Mouse (Mus musculus): ENCODE data around the gene Atp6v0e. TPM values are rescaled to one million over a fixed set of nuclear protein-coding genes. Genes with fewer than 3 reads are reported as not detected.

Gene Atp6v0e
- polyA plus RNA-seq, 1 experiment from 2014 or later: 99.8 TPM

- no peak overlapping the region for H3K4me2 ChIP-seq (ENCODE audit: low read length)
- peaks cover 4% of the 10 kb centered on the region; the same call in 1 of the 2 replicates for H3K36me3 ChIP-seq (ENCODE audit: control insufficient read depth, insufficient read depth, low read length)
- ATAC-seq: no peak
- H3K27ac ChIP-seq (ENCODE audit: low read depth, low read length): 0 out of 2 replicates have a peak overlapping the region, but pooled peaks have one; percentile 11
- WGBS: 85% methylated on average over 5 of the region's 5 CpGs
- H3K27me3 ChIP-seq (replicated peaks; ENCODE audit: control insufficient read depth, insufficient read depth, low read length): no peaks in the 10 kb centered on the region
- H3K4me3 ChIP-seq (ENCODE audit: low read length): no peak overlapping the region
- H3K9ac ChIP-seq (ENCODE audit: low read depth, low read length): no peak overlapping the region
- H3K4me1 ChIP-seq (ENCODE audit: control insufficient read depth, insufficient read depth, low read depth, low read length): peaks cover 19% of the 10 kb centered on the region
- no peaks in the 10 kb centered on the region for H3K9me3 ChIP-seq (ENCODE audit: control insufficient read depth, low read length)
Observed at GRCm38 (mm10) chr17:26690236-26690635, 27.2 kb downstream of the Atp6v0e start.

- whole genome bisulfite sequencing: 80% methylated on average over 7 of the region's 7 CpGs
- H3K9me3 ChIP-seq (ENCODE audit: control insufficient read depth, low read length): no peaks in the 10 kb centered on the region
- no peak overlapping the region for H3K4me3 ChIP-seq (ENCODE audit: low read length)
- ATAC-seq: no peak
- H3K9ac ChIP-seq (ENCODE audit: low read depth, low read length): no peak overlapping the region
- no peaks in the 10 kb centered on the region for H3K27me3 ChIP-seq (replicated peaks; ENCODE audit: control insufficient read depth, insufficient read depth, low read length)
- H3K4me2 ChIP-seq (ENCODE audit: low read length): no peak overlapping the region
- H3K4me1 ChIP-seq (ENCODE audit: control insufficient read depth, insufficient read depth, low read depth, low read length): peaks cover 19% of the 10 kb centered on the region
- no peak overlapping the region for H3K27ac ChIP-seq (ENCODE audit: low read depth, low read length)
- H3K36me3 ChIP-seq (ENCODE audit: control insufficient read depth, insufficient read depth, low read length): 0 out of 2 replicates have a peak, but pooled peaks cover 4% of the 10 kb centered on the region
Observed at GRCm38 (mm10) chr17:26691110-26691509, 28.1 kb downstream of the Atp6v0e start.

- 86% methylated on average over 7 of the region's 7 CpGs for WGBS
Observed at GRCm38 (mm10) chr17:26693424-26693823, 30.4 kb downstream of the Atp6v0e start.

GRCm38 (mm10) chr17:26694171-26694570 lies 31.1 kb downstream of the Atp6v0e start:
- ATAC-seq: no peak
- 72% methylated on average over 7 of the region's 7 CpGs for WGBS

More at GRCm38 (mm10) chr17:26693424-26693823, 30.4 kb downstream of the Atp6v0e start:
- H3K27ac ChIP-seq (ENCODE audit: low read depth, low read length): no peak overlapping the region
- no peak overlapping the region for H3K4me3 ChIP-seq (ENCODE audit: low read length)
- H3K4me2 ChIP-seq (ENCODE audit: low read length): no peak overlapping the region
- ATAC-seq: no peak
- H3K4me1 ChIP-seq (ENCODE audit: control insufficient read depth, insufficient read depth, low read depth, low read length): peaks cover 17% of the 10 kb centered on the region
- no peak overlapping the region for H3K9ac ChIP-seq (ENCODE audit: low read depth, low read length)
- H3K36me3 ChIP-seq (ENCODE audit: control insufficient read depth, insufficient read depth, low read length): peaks cover 13% of the 10 kb centered on the region; the same call in 1 of the 2 replicates
- no peaks in the 10 kb centered on the region for H3K9me3 ChIP-seq (ENCODE audit: control insufficient read depth, low read length)
- H3K27me3 ChIP-seq (replicated peaks; ENCODE audit: control insufficient read depth, insufficient read depth, low read length): no peaks in the 10 kb centered on the region

GRCm38 (mm10) chr17:26695193-26695592 lies 32.2 kb downstream of the Atp6v0e start:
- Histone ChIP-seq H3K9me3 (ENCODE audit: control insufficient read depth, low read length) (no peaks in the 10 kb centered on the region), H3K4me3 (ENCODE audit: low read length) (no peak overlapping the region), H3K36me3 (ENCODE audit: control insufficient read depth, insufficient read depth, low read length) (peaks cover 28% of the 10 kb centered on the region), H3K4me2 (ENCODE audit: low read length) (no peak overlapping the region), H3K27ac (ENCODE audit: low read depth, low read length) (no peak overlapping the region), H3K9ac (ENCODE audit: low read depth, low read length) (no peak overlapping the region), H3K4me1 (ENCODE audit: control insufficient read depth, insufficient read depth, low read depth, low read length) (peaks cover 4% of the 10 kb centered on the region), H3K27me3 (replicated peaks; ENCODE audit: control insufficient read depth, insufficient read depth, low read length) (no peaks in the 10 kb centered on the region)
- WGBS: 94% methylated on average over 3 of the region's 3 CpGs
- no peak for ATAC-seq

More at GRCm38 (mm10) chr17:26694171-26694570, 31.1 kb downstream of the Atp6v0e start:
- Histone ChIP-seq H3K27me3 (replicated peaks; ENCODE audit: control insufficient read depth, insufficient read depth, low read length) (no peaks in the 10 kb centered on the region), H3K4me3 (ENCODE audit: low read length) (no peak overlapping the region), H3K36me3 (ENCODE audit: control insufficient read depth, insufficient read depth, low read length) (peaks cover 20% of the 10 kb centered on the region), H3K9ac (ENCODE audit: low read depth, low read length) (no peak overlapping the region), H3K4me1 (ENCODE audit: control insufficient read depth, insufficient read depth, low read depth, low read length) (peaks cover 13% of the 10 kb centered on the region), H3K4me2 (ENCODE audit: low read length) (no peak overlapping the region), H3K27ac (ENCODE audit: low read depth, low read length) (no peak overlapping the region), H3K9me3 (ENCODE audit: control insufficient read depth, low read length) (no peaks in the 10 kb centered on the region)

- Histone ChIP-seq H3K4me1 (ENCODE audit: control insufficient read depth, insufficient read depth, low read depth, low read length) (no peaks in the 10 kb centered on the region; the same call in 1 of the 2 replicates), H3K9me3 (ENCODE audit: control insufficient read depth, low read length) (no peaks in the 10 kb centered on the region), H3K36me3 (ENCODE audit: control insufficient read depth, insufficient read depth, low read length) (peaks cover 30% of the 10 kb centered on the region), H3K9ac (ENCODE audit: low read depth, low read length) (no peak overlapping the region), H3K27me3 (replicated peaks; ENCODE audit: control insufficient read depth, insufficient read depth, low read length) (no peaks in the 10 kb centered on the region), H3K4me2 (ENCODE audit: low read length) (no peak overlapping the region), H3K4me3 (ENCODE audit: low read length) (no peak overlapping the region), H3K27ac (ENCODE audit: low read depth, low read length) (no peak overlapping the region)
- no peak for ATAC-seq
- 85% methylated on average over 5 of the region's 5 CpGs for WGBS
Observed at GRCm38 (mm10) chr17:26698846-26699245, 35.8 kb downstream of the Atp6v0e start.

GRCm38 (mm10) chr17:26699819-26700616 lies 37.0 kb downstream of the Atp6v0e start:
- 96% methylated on average over 10 of the region's 10 CpGs for WGBS
- ATAC-seq: no peak
- peaks cover 30% of the 10 kb centered on the region for H3K36me3 ChIP-seq (ENCODE audit: control insufficient read depth, insufficient read depth, low read length)

GRCm38 (mm10) chr17:26701565-26701964 lies 38.5 kb downstream of the Atp6v0e start:
- Histone ChIP-seq H3K27me3 (replicated peaks; ENCODE audit: control insufficient read depth, insufficient read depth, low read length) (no peaks in the 10 kb centered on the region), H3K27ac (ENCODE audit: low read depth, low read length) (no peak overlapping the region), H3K9ac (ENCODE audit: low read depth, low read length) (no peak overlapping the region), H3K4me1 (ENCODE audit: control insufficient read depth, insufficient read depth, low read depth, low read length) (no peaks in the 10 kb centered on the region; the same call in 1 of the 2 replicates), H3K4me3 (ENCODE audit: low read length) (no peak overlapping the region), H3K36me3 (ENCODE audit: control insufficient read depth, insufficient read depth, low read length) (peaks cover 30% of the 10 kb centered on the region), H3K9me3 (ENCODE audit: control insufficient read depth, low read length) (no peaks in the 10 kb centered on the region), H3K4me2 (ENCODE audit: low read length) (no peak overlapping the region)
- ATAC-seq: no peak
- 73% methylated on average over 13 of the region's 13 CpGs for WGBS

More at GRCm38 (mm10) chr17:26699819-26700616, 37.0 kb downstream of the Atp6v0e start:
- no peaks in the 10 kb centered on the region; the same call in 1 of the 2 replicates for H3K4me1 ChIP-seq (ENCODE audit: control insufficient read depth, insufficient read depth, low read depth, low read length)
- H3K9ac ChIP-seq (ENCODE audit: low read depth, low read length): no peak overlapping the region
- H3K4me2 ChIP-seq (ENCODE audit: low read length): no peak overlapping the region
- H3K27ac ChIP-seq (ENCODE audit: low read depth, low read length): no peak overlapping the region
- H3K4me3 ChIP-seq (ENCODE audit: low read length): no peak overlapping the region
- no peaks in the 10 kb centered on the region for H3K27me3 ChIP-seq (replicated peaks; ENCODE audit: control insufficient read depth, insufficient read depth, low read length)
- no peaks in the 10 kb centered on the region for H3K9me3 ChIP-seq (ENCODE audit: control insufficient read depth, low read length)

GRCm38 (mm10) chr17:26702621-26703020 lies 39.6 kb downstream of the Atp6v0e start:
- Histone ChIP-seq H3K4me1 (ENCODE audit: control insufficient read depth, insufficient read depth, low read depth, low read length) (no peaks in the 10 kb centered on the region; the same call in 1 of the 2 replicates), H3K4me2 (ENCODE audit: low read length) (no peak overlapping the region), H3K9ac (ENCODE audit: low read depth, low read length) (no peak overlapping the region), H3K27ac (ENCODE audit: low read depth, low read length) (no peak overlapping the region), H3K9me3 (ENCODE audit: control insufficient read depth, low read length) (no peaks in the 10 kb centered on the region), H3K36me3 (ENCODE audit: control insufficient read depth, insufficient read depth, low read length) (peaks cover 24% of the 10 kb centered on the region), H3K4me3 (ENCODE audit: low read length) (no peak overlapping the region), H3K27me3 (replicated peaks; ENCODE audit: control insufficient read depth, insufficient read depth, low read length) (no peaks in the 10 kb centered on the region)
- no peak for ATAC-seq
- WGBS: 89% methylated on average over 4 of the region's 4 CpGs
